Mouse (Mus musculus) hindbrain, embryonic 15.5 days (tissue): ENCODE results near the gene Fdxacb1. TPM values are rescaled to one million over a fixed set of nuclear protein-coding genes. Genes with fewer than 3 reads are reported as not detected.

Experiments used
- ATAC-seq: fragments of 200-750 bp; cut with Nextera tagmentation; 2 replicates; pipeline ENCODE4 v1.8.0; 2017; ENCODE audit warnings: low read depth, moderate number of reproducible peaks, moderate TSS enrichment; ENCODE audit not compliant: low FRiP score
- H3K27ac ChIP-seq: fragments of 300-500 bp; sonication (generic); replicated peaks from 2 replicates; pipeline ENCODE4 v1.5.1; 2015; ENCODE audit warnings: mild to moderate bottlenecking, inconsistent platforms
- H3K27me3 ChIP-seq: fragments of 300-500 bp; sonication (generic); 2 replicates; pipeline ENCODE4 v1.6.1; 2015; ENCODE audit warnings: control low read depth, inconsistent platforms
- H3K36me3 ChIP-seq: fragments of 300-500 bp; sonication (generic); 2 replicates; pipeline ENCODE4 v1.6.1; 2015; ENCODE audit warnings: control low read depth, inconsistent platforms
- H3K4me1 ChIP-seq: fragments of 300-500 bp; sonication (generic); replicated peaks from 2 replicates; pipeline ENCODE4 v1.6.1; 2015; ENCODE audit warnings: control low read depth, inconsistent platforms
- H3K4me2 ChIP-seq: fragments of 300-500 bp; sonication (generic); 2 replicates; pipeline ENCODE4 v1.6.1; 2015; ENCODE audit warnings: moderate library complexity, mild to moderate bottlenecking, inconsistent platforms
- H3K4me3 ChIP-seq: fragments of 300-500 bp; sonication (generic); 2 replicates; pipeline ENCODE4 v1.5.1; 2015; ENCODE audit warnings: mild to moderate bottlenecking, inconsistent platforms
- H3K9ac ChIP-seq: fragments of 300-500 bp; sonication (generic); 2 replicates; pipeline ENCODE4 v1.6.1; 2015; ENCODE audit warnings: inconsistent platforms
- H3K9me3 ChIP-seq: fragments of 300-500 bp; sonication (generic); 2 replicates; pipeline ENCODE4 v1.6.1; 2016; ENCODE audit warnings: control low read depth, inconsistent platforms
- WGBS: fragments of 180-500 bp; shearing (Covaris S2); methylation state at CpG from one replicate; pipeline ENCODE4 v1.1.7; 2015; 5-methylcytosine and 5-hydroxymethylcytosine counted together
- polyA plus RNA-seq: library from polyadenylated mRNA; unstranded; fragments of >200 nt; fragmentation: Nextera tagmentation; extraction: Ambion mirVana; gene quantifications from 2 replicates; pipeline ENCODE4 v1.2.1, GENCODE M21; 2015

Fdxacb1 gene
- polyA plus RNA-seq, 1 experiment from 2014 or later = 11.3 TPM

DNA sequence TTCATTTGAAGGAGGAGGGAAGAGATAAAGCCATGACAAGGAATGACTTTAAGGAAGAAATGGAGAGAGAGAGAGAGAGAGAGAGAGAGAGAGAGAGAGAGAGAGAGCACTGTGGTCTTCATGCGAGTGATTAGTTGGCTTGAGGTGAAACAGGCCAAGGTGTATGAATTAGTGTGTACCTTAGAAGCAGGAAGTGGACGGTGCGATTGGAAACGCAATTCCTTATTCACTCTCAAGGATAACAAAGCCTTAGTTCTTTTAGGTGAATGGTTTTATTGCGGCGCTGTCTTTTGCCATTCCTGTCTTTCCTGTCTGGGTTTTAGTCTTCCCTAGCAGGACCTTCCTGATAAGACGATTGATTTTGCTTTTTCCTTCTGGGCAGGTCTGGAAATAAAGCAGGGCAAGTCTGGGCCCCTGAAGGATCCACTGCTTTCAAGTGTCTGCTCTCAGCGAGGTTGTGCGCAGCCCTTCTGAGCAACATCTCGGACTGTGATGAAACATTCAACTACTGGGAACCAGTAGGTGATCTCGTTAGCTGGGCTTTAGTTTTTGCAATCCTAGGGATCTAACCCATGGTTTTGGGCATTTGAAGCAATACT, 8.2 kb downstream of the Fdxacb1 start:
- H3K36me3 ChIP-seq = peaks cover 21% of the 10 kb centered on the region
- 66% methylated on average over 11 of the region's 11 CpGs for WGBS
- no peaks in the 10 kb centered on the region for H3K27me3 ChIP-seq
- peak overlapping the region; percentile 98 for H3K9ac ChIP-seq
- peaks cover 32% of the 10 kb centered on the region for H3K4me1 ChIP-seq
- H3K27ac ChIP-seq = peak overlapping the region; percentile 95
- no peak for ATAC-seq
- H3K4me2 ChIP-seq = peak overlapping the region; percentile 80
- no peaks in the 10 kb centered on the region for H3K9me3 ChIP-seq
- peak overlapping the region; percentile 95 for H3K4me3 ChIP-seq

DNA sequence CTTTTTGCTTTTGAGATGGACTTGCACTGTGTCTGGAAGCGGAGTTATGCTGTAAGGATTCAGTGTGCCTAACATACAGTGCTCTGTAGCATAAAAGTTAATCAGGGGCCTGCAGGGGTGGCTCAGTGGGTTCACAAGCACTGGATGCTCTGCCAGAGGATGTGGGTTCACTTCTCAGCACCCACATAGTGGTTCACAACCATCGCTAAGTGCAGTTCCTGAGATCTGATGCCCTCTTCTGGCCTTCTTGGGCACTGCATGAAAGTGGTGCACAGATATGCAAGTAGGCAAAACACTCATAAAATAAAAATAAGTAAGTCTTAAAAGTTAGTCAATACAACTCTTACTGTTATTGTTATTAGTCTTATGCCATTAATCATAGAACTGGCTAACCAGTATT, 14.1 kb downstream of the Fdxacb1 start:
- Histone ChIP-seq H3K4me3 (no peak overlapping the region), H3K4me2 (no peak overlapping the region), H3K4me1 (peaks cover 4% of the 10 kb centered on the region; the same call in 1 of the 2 replicates), H3K27ac (no peak overlapping the region), H3K9ac (no peak overlapping the region), H3K27me3 (no peaks in the 10 kb centered on the region), H3K9me3 (no peaks in the 10 kb centered on the region), H3K36me3 (peaks cover 76% of the 10 kb centered on the region)
- no peak for ATAC-seq
- WGBS = 71% methylated on average over 2 of the region's 2 CpGs

DNA sequence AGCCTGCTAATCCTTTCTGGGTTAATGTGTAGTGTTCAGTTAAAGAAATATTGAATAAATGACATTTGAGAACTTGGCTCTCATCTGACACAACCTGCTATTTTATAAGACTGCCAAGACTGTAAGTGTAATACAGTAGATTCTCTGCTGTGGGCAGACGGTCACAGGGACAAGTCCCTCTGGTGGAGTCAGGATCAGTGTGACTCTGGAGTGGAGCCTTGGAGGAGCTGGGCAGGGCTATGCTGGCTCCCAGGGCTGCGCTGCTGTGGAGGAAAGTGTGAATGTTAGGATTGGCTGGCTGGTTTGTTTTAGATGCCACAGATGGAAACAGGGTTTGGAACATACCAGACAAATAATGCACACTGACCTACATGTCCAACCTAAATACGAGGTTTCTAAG, 27.2 kb downstream of the Fdxacb1 start:
- peaks cover 42% of the 10 kb centered on the region for H3K36me3 ChIP-seq

DNA sequence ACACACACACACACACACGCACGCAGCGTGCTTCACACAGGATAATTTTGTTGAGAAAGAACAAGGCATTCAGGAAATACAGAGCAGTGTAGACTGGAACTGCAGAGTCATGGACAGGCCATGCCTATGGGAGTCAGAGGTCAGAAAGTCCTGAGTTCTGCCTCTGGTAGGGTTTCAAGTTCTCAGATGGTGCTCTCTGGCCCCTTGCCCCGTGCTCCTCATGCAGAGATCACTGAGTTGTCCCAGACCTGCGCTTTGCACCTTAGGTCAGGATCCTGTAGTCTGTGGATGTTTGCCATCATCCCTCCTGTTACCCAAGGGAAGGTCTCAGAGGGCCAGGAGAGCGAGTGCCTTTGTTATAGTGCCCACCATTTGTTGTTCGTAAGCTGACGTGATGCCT, 28.7 kb downstream of the Fdxacb1 start:
- no peak overlapping the region for H3K4me2 ChIP-seq
- H3K27ac ChIP-seq = no peak overlapping the region
- no peaks in the 10 kb centered on the region for H3K9me3 ChIP-seq
- no peaks in the 10 kb centered on the region for H3K4me1 ChIP-seq
- no peaks in the 10 kb centered on the region for H3K27me3 ChIP-seq
- no peak overlapping the region for H3K4me3 ChIP-seq
- no peak for ATAC-seq
- H3K36me3 ChIP-seq = peaks cover 37% of the 10 kb centered on the region
- no peak overlapping the region for H3K9ac ChIP-seq
- 89% methylated on average over 8 of the region's 8 CpGs for WGBS

More for the DNA sequence above, 27.2 kb downstream of the Fdxacb1 start:
- no peak overlapping the region for H3K9ac ChIP-seq
- no peak overlapping the region for H3K27ac ChIP-seq
- H3K4me3 ChIP-seq = no peak overlapping the region
- no peak overlapping the region for H3K4me2 ChIP-seq
- no peaks in the 10 kb centered on the region for H3K4me1 ChIP-seq
- no peaks in the 10 kb centered on the region for H3K9me3 ChIP-seq
- no peaks in the 10 kb centered on the region for H3K27me3 ChIP-seq
- ATAC-seq = no peak
- 89% methylated on average over 3 of the region's 3 CpGs for WGBS

DNA sequence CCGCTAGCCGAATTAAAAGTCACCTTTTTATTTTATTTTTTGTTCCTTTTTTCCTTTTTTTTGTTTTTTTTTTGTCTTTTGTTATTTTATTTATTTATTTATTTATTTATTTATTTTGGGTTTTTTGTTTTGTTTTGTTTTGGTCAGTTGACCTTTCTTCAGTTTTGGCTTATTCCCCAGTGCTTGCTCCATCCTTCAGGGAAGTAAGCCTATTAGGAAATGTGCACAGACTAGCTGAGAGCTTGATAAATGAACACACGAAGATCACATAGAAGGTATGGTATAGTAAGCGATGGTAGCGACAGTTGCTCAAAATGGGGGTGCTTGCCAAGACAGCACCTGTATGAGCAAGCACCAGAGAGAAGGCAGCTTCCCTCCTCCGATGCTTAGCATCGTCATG, 29.6 kb downstream of the Fdxacb1 start:
- no peak for ATAC-seq
- Histone ChIP-seq H3K9me3 (no peaks in the 10 kb centered on the region), H3K4me2 (no peak overlapping the region), H3K36me3 (peaks cover 31% of the 10 kb centered on the region), H3K27me3 (no peaks in the 10 kb centered on the region), H3K4me3 (no peak overlapping the region), H3K9ac (no peak overlapping the region), H3K27ac (no peak overlapping the region), H3K4me1 (no peaks in the 10 kb centered on the region)
- WGBS = 97% methylated on average over 7 of the region's 7 CpGs

DNA sequence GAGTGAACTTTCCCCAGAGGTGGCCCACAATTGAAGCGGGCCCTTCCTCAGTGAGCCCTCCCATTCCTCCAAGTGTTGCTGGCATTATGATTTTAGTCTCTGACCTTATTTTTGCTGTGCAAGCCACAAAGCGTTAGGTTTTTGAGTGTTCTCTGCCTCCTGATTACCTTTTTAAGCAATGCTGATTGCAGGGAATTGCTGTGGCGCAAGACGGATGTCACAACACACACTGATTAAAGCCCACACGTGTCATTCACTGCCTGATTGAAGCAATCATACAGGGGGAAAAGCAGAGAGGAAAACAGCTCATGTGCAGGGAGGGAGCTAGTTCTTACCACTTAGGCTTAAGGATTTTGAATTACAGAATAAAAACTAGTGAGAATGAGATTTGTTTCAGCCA, 30.3 kb downstream of the Fdxacb1 start:
- no peak for ATAC-seq
- WGBS = 91% methylated on average over 5 of the region's 5 CpGs
- Histone ChIP-seq H3K9me3 (no peaks in the 10 kb centered on the region), H3K4me1 (no peaks in the 10 kb centered on the region), H3K27ac (no peak overlapping the region), H3K4me3 (no peak overlapping the region), H3K9ac (no peak overlapping the region), H3K4me2 (no peak overlapping the region), H3K36me3 (peaks cover 32% of the 10 kb centered on the region), H3K27me3 (no peaks in the 10 kb centered on the region)

DNA sequence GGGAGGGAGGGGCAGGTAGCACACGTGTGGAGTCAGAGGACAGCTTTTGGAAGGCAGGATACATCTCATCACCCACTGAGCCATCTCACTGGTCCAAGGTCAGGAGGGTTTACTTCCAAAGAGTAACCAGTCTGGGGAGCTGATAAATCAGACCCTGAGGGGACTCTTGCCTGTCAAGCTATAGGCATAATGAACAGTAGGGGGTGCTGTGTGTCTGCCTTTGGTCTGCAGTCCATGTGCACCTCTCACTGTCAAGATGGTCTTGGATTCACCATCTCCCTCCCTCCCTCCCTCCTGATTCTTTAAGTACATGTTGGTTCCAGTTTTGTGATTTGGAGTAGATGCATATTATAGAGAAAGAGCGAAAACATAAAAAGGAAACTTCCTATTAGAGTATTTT, 32.9 kb downstream of the Fdxacb1 start:
- H3K9ac ChIP-seq = no peak overlapping the region
- H3K9me3 ChIP-seq = no peaks in the 10 kb centered on the region
- H3K4me2 ChIP-seq = no peak overlapping the region
- H3K27ac ChIP-seq = no peak overlapping the region
- 70% methylated on average over 2 of the region's 2 CpGs for WGBS
- H3K4me3 ChIP-seq = no peak overlapping the region
- ATAC-seq = no peak
- H3K27me3 ChIP-seq = no peaks in the 10 kb centered on the region
- H3K36me3 ChIP-seq = peaks cover 42% of the 10 kb centered on the region
- H3K4me1 ChIP-seq = no peaks in the 10 kb centered on the region

DNA sequence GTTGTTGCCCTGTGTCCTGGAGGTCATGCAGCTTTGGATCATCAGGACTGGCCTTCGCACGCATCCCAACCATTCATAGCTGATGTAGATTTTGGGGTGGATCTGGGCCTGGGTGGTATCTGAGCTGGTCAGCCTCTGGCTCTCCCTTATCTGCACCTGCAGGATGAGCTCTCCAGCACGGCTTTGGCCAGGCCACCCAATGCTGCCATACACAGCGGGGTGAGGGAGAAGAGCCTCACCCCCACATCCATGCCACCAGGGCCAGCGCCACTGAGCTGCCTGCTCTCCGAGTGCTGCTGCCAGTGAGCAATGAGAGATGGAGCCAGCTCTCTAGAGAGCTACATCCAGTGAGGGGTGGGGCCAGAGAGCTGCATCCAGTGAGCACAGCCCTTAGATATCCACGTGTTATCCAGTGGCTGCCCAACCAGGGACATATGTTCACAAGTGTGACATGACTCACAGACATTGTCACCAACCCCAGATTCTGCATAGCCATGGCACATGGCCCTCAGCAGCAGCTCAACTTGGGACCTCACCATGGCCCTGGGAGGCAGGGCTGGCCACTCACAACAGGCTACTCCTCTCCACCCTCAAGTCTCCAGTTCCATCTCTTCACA, 35.1 kb downstream of the Fdxacb1 start:
- Histone ChIP-seq H3K36me3 (peaks cover 47% of the 10 kb centered on the region), H3K27ac (no peak overlapping the region), H3K4me2 (no peak overlapping the region), H3K4me1 (no peaks in the 10 kb centered on the region), H3K9ac (no peak overlapping the region), H3K9me3 (no peaks in the 10 kb centered on the region), H3K27me3 (no peaks in the 10 kb centered on the region), H3K4me3 (no peak overlapping the region)
- WGBS = 92% methylated on average over 7 of the region's 7 CpGs
- no peak for ATAC-seq

DNA sequence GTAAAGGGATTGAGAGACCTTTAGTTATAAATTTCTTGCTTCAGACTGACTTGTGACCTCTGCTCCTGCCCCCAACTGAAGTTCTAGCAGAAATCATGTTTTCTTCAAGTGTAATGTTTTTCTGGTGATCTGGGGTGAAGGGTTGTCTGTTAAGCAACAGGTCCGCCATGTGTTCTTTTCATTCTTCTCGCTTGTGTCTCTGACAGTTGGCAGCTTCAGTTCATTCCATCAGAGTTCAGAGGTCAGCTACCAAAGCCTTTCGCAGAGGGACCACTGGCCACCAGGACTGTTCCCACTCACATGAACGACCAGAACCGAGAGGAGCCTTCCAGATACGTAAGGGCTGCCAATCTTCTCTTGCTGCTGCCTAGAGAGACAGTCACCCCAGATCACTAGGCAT, 40.4 kb downstream of the Fdxacb1 start:
- Histone ChIP-seq H3K4me1 (no peaks in the 10 kb centered on the region), H3K27me3 (no peaks in the 10 kb centered on the region), H3K4me2 (no peak overlapping the region), H3K9me3 (no peaks in the 10 kb centered on the region), H3K36me3 (peaks cover 68% of the 10 kb centered on the region), H3K9ac (no peak overlapping the region), H3K4me3 (no peak overlapping the region), H3K27ac (no peak overlapping the region)
- no peak for ATAC-seq
- 85% methylated on average over 6 of the region's 6 CpGs for whole genome bisulfite sequencing

DNA sequence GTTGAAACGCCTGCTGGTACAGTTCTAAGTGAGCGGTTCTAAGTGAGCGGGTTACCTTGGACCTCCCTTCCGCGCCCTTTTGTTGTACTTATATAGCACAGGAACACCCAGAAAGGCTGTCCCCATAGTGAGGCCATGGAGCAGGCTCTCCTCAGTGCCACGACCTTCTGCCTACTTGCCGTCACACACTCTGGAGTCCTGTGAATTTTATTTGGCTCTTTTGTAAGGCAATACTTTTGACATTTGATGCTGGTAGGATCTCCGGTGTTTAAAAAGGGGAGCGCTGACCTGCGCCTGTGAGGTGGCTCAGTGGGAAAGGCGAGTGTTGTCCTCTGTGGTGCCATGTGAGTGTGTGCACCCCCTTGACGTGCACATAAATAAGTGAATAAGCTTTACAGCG, 41.1 kb downstream of the Fdxacb1 start:
- peaks cover 66% of the 10 kb centered on the region for H3K36me3 ChIP-seq
- no peaks in the 10 kb centered on the region for H3K27me3 ChIP-seq
- no peaks in the 10 kb centered on the region for H3K9me3 ChIP-seq
- H3K4me3 ChIP-seq = no peak overlapping the region
- WGBS = 92% methylated on average over 13 of the region's 13 CpGs
- ATAC-seq = no peak
- H3K27ac ChIP-seq = no peak overlapping the region
- no peak overlapping the region for H3K4me2 ChIP-seq
- H3K9ac ChIP-seq = no peak overlapping the region
- H3K4me1 ChIP-seq = no peaks in the 10 kb centered on the region

DNA sequence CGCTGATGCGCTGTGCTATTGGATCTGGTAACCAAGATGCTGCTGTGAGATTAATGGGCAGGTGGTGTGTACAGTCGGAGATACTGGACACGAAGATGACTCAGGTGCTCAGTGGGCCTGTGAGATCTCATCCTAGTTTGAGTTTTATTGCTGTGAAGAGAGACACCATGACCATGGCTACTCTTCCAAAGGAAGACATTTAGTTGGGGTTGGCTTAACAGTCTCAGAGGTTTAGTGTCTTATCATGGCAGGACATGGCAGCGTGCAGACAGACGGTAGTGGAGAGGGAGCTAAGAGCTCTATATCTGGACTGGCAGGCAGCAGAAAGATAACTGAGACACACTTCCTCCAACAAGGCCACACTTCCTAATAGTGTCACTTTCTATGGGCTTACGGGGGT, 43.2 kb downstream of the Fdxacb1 start:
- Histone ChIP-seq H3K27me3 (no peaks in the 10 kb centered on the region), H3K4me2 (no peak overlapping the region), H3K36me3 (peaks cover 49% of the 10 kb centered on the region), H3K27ac (no peak overlapping the region), H3K9me3 (no peaks in the 10 kb centered on the region), H3K4me1 (no peaks in the 10 kb centered on the region), H3K4me3 (no peak overlapping the region), H3K9ac (no peak overlapping the region)
- no peak for ATAC-seq
- 95% methylated on average over 7 of the region's 7 CpGs for WGBS

DNA sequence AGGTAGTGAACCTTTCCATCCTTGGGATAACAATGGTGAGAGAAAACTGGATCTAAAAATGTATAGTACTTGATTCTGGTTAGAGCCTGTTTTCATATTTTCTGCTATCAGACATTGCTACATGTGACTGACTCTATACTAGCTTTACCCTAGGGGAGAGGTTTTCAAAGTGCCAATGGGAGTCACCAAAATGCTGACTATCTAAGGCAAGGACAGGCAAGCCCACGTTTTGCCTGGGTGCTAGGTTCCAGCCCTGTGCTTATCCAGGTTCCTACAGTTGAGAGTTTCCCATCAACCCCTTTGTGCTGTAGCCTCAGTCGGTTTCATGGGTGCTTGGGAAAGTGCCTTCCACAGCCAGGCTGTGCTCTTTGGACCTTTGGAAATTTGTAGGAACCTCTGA, 43.7 kb downstream of the Fdxacb1 start:
- ATAC-seq = no peak
- no peak overlapping the region for H3K27ac ChIP-seq
- no peaks in the 10 kb centered on the region for H3K27me3 ChIP-seq
- 90% methylated on average over 2 of the region's 2 CpGs for WGBS
- H3K4me2 ChIP-seq = no peak overlapping the region
- H3K4me1 ChIP-seq = no peaks in the 10 kb centered on the region
- H3K36me3 ChIP-seq = peaks cover 50% of the 10 kb centered on the region
- no peaks in the 10 kb centered on the region for H3K9me3 ChIP-seq
- no peak overlapping the region for H3K9ac ChIP-seq
- no peak overlapping the region for H3K4me3 ChIP-seq

DNA sequence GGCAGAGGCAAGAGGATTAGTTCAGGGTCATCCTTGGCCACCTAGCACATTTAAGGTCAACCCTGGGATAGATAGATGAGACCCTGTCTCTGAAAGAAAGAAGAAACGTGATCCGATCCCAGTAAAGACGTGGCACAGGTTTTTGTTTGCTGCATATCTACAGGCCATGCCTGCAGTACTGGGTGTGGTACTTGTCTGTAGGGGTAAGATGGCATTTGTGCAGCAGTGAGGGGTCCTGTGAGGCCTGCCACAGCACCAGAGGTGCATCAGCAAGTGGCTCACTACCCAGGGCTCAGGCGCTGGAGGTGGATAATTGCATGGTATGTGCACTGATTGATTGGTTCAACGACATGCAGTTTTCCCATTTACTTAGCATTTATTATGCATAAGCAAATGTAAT, 45.8 kb downstream of the Fdxacb1 start:
- 89% methylated on average over 5 of the region's 5 CpGs for WGBS

More for the DNA sequence above, 45.8 kb downstream of the Fdxacb1 start:
- no peak overlapping the region for H3K27ac ChIP-seq
- no peak overlapping the region for H3K9ac ChIP-seq
- no peaks in the 10 kb centered on the region for H3K4me1 ChIP-seq
- no peak overlapping the region for H3K4me3 ChIP-seq
- no peaks in the 10 kb centered on the region for H3K9me3 ChIP-seq
- H3K4me2 ChIP-seq = no peak overlapping the region
- peaks cover 45% of the 10 kb centered on the region for H3K36me3 ChIP-seq
- no peak for ATAC-seq
- no peaks in the 10 kb centered on the region for H3K27me3 ChIP-seq
